Mouse (Mus musculus) right cerebral cortex, postnatal 25 days (tissue): ENCODE measurements around the gene 4930519P11Rik.
A peak's percentile ranks its signal among the peaks of the same experiment; 100 is the strongest.

Source experiments
- DNase-seq: peaks from one replicate; pipeline ENCODE4 v3.0.0; 2022

4930519P11Rik gene

GRCm38 (mm10) chr2:154613118-154614115 is at the start of gene 4930519P11Rik, which contains the start of gene Zfp341:
TSS of gene 4930519P11Rik (minus strand) at chr2:154613437.
TSS of gene Zfp341 (plus strand) at chr2:154613297.
- peak; percentile 88 for DNase-seq

GRCm38 (mm10) chr2:154659531-154660074 is 46.4 kb upstream of the 4930519P11Rik start:
- DNase-seq = no peak

GRCm38 (mm10) chr2:154659070-154659469 is 45.8 kb upstream of the 4930519P11Rik start:
- DNase-seq = no peak

- DNase-seq = no peak
These were observed 44.4 kb upstream of the 4930519P11Rik start for GRCm38 (mm10) chr2:154657486-154658237.

GRCm38 (mm10) chr2:154656710-154657485 is 43.7 kb upstream of the 4930519P11Rik start:
- peak; percentile 97 for DNase-seq

- no peak for DNase-seq
These were observed 42.7 kb upstream of the 4930519P11Rik start for GRCm38 (mm10) chr2:154655878-154656414.

GRCm38 (mm10) chr2:154654976-154655375 is 41.7 kb upstream of the 4930519P11Rik start:
- no peak for DNase-seq

- DNase-seq = no peak
These were observed 38.1 kb upstream of the 4930519P11Rik start, which contains the start of gene Chmp4b for GRCm38 (mm10) chr2:154651363-154651762. TSS of gene Chmp4b (plus strand) at chr2:154651705.

GRCm38 (mm10) chr2:154650404-154650803 is 37.2 kb upstream of the 4930519P11Rik start:
- DNase-seq = no peak

- DNase-seq = no peak
These were observed 34.8 kb upstream of the 4930519P11Rik start for GRCm38 (mm10) chr2:154648086-154648485.

GRCm38 (mm10) chr2:154646634-154647033 is 33.4 kb upstream of the 4930519P11Rik start:
- DNase-seq = no peak

GRCm38 (mm10) chr2:154642712-154643385 is 29.6 kb upstream of the 4930519P11Rik start:
- DNase-seq = no peak

- no peak for DNase-seq
These were observed 28.8 kb upstream of the 4930519P11Rik start for GRCm38 (mm10) chr2:154642005-154642459.

- no peak for DNase-seq
These were observed 27.9 kb upstream of the 4930519P11Rik start for GRCm38 (mm10) chr2:154641176-154641575.

- DNase-seq = no peak
These were observed 25.9 kb upstream of the 4930519P11Rik start for GRCm38 (mm10) chr2:154639115-154639514.

- DNase-seq = no peak
These were observed 25.3 kb upstream of the 4930519P11Rik start for GRCm38 (mm10) chr2:154638521-154638920.

GRCm38 (mm10) chr2:154635826-154636225 is 22.6 kb upstream of the 4930519P11Rik start:
- DNase-seq = no peak

GRCm38 (mm10) chr2:154633876-154634644 is 20.8 kb upstream of the 4930519P11Rik start:
- no peak for DNase-seq

- no peak for DNase-seq
These were observed 20.0 kb upstream of the 4930519P11Rik start for GRCm38 (mm10) chr2:154633039-154633742.
